Mouse (Mus musculus) E14TG2a.4 (cell line): ENCODE data around the gene Mbnl2.

ENCODE experiments used
- CTCF ChIP-seq: conservative IDR thresholded peaks from 2 replicates; pipeline ENCODE4 v1.5.1; 2014; ENCODE audit warnings: low read length
- POU5F1 ChIP-seq: IDR thresholded peaks from 2 replicates; pipeline ENCODE4 v1.6.1; 2014; ENCODE audit warnings: low read length, borderline replicate concordance

DNA sequence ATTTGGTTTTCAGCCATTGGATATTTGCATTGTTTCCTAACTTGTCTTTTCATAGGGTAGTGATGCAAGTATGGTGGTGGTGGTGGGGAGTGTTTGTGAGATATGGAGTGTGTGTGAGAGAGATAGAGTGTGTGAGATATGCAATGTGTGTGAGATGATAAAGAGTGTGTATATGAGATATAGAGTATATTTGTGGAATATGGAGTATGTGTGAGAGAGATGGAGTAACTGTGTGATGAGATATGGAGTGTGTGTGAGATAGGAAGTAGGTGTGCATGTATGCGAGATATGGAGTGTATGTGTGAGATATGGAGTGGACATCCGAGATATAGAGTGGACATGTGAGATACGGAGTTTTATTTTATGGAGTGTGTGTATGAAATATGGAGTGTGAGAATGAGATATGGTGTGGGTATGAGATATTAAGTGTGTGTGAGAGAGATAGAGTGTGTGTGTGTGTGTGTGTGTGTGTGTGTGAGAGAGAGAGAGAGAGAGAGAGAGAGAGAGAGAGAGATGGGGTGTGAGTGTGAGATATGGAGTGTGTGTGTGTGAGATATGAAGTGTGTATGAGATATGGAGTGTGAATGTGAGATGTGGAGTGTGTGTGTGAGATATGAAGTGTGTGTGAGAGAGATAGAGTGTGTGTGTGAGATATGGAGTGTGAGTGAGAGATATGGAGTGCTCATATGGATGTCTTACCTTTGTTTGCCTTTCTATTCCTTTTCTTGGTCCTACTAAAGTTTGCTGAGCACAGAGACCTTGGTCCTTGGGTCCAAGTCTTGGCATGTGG lies 188.7 kb downstream of the Mbnl2 start:
- no peak for TF ChIP-seq CTCF
- TF ChIP-seq POU5F1: no peak
